Mouse (Mus musculus) cortical plate, adult 2 months (tissue): ENCODE measurements around the gene Rad51b.

Source experiments
- CTCF ChIP-seq: fragments of 200-500 bp; IDR thresholded peaks from 2 replicates; pipeline ENCODE4 v1.5.1; 2011; ENCODE audit warnings: mild to moderate bottlenecking, control low read depth, low read length; ENCODE audit not compliant: insufficient read depth; ENCODE audit errors: extremely low read depth
- POLR2A ChIP-seq: fragments of 200-500 bp; IDR thresholded peaks from 2 replicates; pipeline ENCODE4 v1.6.1; 2011; ENCODE audit warnings: mild to moderate bottlenecking, low read length, control low read depth; ENCODE audit not compliant: insufficient read depth; ENCODE audit errors: extremely low read depth

GRCm38 (mm10) chr12:79501877-79502276, 204.8 kb downstream of the Rad51b start:
- TF ChIP-seq CTCF (no peak), POLR2A (no peak)
